Mouse (Mus musculus): ENCODE measurements around the gene Rps16. TPM values are rescaled to one million over a fixed set of nuclear protein-coding genes. Genes with fewer than 3 reads are reported as not detected.

Rps16 gene
- total and polyA plus RNA-seq, 2 experiments from 2014 or later, result 158 to 536 TPM

- ATAC-seq (ENCODE audit: low FRiP score) (no peak), DNase-seq (ENCODE audit: low spot score) (no peak)
- no peak overlapping the region for H3K27ac ChIP-seq (ENCODE audit: low read depth, low read length)
- no peak overlapping the region for H3K4me3 ChIP-seq (ENCODE audit: low read depth, low read length)
- H3K4me2 ChIP-seq (ENCODE audit: low read depth, low read length, poor library complexity, severe bottlenecking), result no peak overlapping the region
- 91% methylated on average over 10 of the region's 10 CpGs for WGBS
- H3K4me1 ChIP-seq (ENCODE audit: insufficient read depth, low read length), result no peaks in the 10 kb centered on the region
- peaks cover 73% of the 10 kb centered on the region for H3K36me3 ChIP-seq (ENCODE audit: insufficient read depth, low read length)
- H3K27me3 ChIP-seq (ENCODE audit: insufficient read depth, low read length), result no peaks in the 10 kb centered on the region
- H3K9ac ChIP-seq (replicated peaks; ENCODE audit: low read length, poor library complexity, severe bottlenecking), result no peak overlapping the region
- no peak for TF ChIP-seq CTCF (IDR thresholded peaks at IDR 0.05)
- no peaks in the 10 kb centered on the region for H3K9me3 ChIP-seq (ENCODE audit: low read length)
Measured at GRCm38 (mm10) chr7:28398696-28399340, 48.4 kb downstream of the Rps16 start.

GRCm38 (mm10) chr7:28401030-28401429 lies 50.6 kb downstream of the Rps16 start:
- ATAC-seq (ENCODE audit: low FRiP score), result no peak
- no peak for DNase-seq (ENCODE audit: low spot score)
- WGBS, result 96% methylated on average over 1 of the region's 1 CpGs
- Histone ChIP-seq H3K27ac (ENCODE audit: low read depth, low read length) (no peak overlapping the region), H3K4me1 (ENCODE audit: insufficient read depth, low read length) (no peaks in the 10 kb centered on the region), H3K4me2 (ENCODE audit: low read depth, low read length, poor library complexity, severe bottlenecking) (no peak overlapping the region), H3K27me3 (ENCODE audit: insufficient read depth, low read length) (no peaks in the 10 kb centered on the region), H3K9me3 (ENCODE audit: low read length) (no peaks in the 10 kb centered on the region), H3K36me3 (ENCODE audit: insufficient read depth, low read length) (peaks cover 82% of the 10 kb centered on the region), H3K9ac (replicated peaks; ENCODE audit: low read length, poor library complexity, severe bottlenecking) (no peak overlapping the region), H3K4me3 (ENCODE audit: low read depth, low read length) (no peak overlapping the region)
- no peak for TF ChIP-seq CTCF (IDR thresholded peaks at IDR 0.05)

GRCm38 (mm10) chr7:28401942-28402341 lies 51.5 kb downstream of the Rps16 start:
- H3K4me3 ChIP-seq (ENCODE audit: low read depth, low read length), result no peak overlapping the region
- whole genome bisulfite sequencing, result 86% methylated on average over 3 of the region's 3 CpGs
- DNase-seq (ENCODE audit: low spot score) (no peak), ATAC-seq (ENCODE audit: low FRiP score) (no peak)
- H3K9ac ChIP-seq (replicated peaks; ENCODE audit: low read length, poor library complexity, severe bottlenecking), result no peak overlapping the region
- peaks cover 82% of the 10 kb centered on the region for H3K36me3 ChIP-seq (ENCODE audit: insufficient read depth, low read length)
- no peaks in the 10 kb centered on the region for H3K27me3 ChIP-seq (ENCODE audit: insufficient read depth, low read length)
- no peaks in the 10 kb centered on the region for H3K4me1 ChIP-seq (ENCODE audit: insufficient read depth, low read length)
- no peak overlapping the region for H3K4me2 ChIP-seq (ENCODE audit: low read depth, low read length, poor library complexity, severe bottlenecking)
- no peak for TF ChIP-seq CTCF (IDR thresholded peaks at IDR 0.05)
- H3K27ac ChIP-seq (ENCODE audit: low read depth, low read length), result no peak overlapping the region
- H3K9me3 ChIP-seq (ENCODE audit: low read length), result no peaks in the 10 kb centered on the region

Other genes with a start within 250 kb of the Rps16 start
- 0.16 TPM in 1 of 2 replicates, not detected in the other for gene 9530053A07Rik, start 221.2 kb upstream of the Rps16 start, total RNA-seq (2014; rRNA removed)
- gene 9530053A07Rik, start 221.2 kb upstream of the Rps16 start, polyA plus RNA-seq (2015; fragmentation: Nextera tagmentation; extraction: Ambion mirVana), result 0.05 and 0.06 TPM in 2 replicates
- gene Fbl, start 180.9 kb upstream of the Rps16 start, total RNA-seq (2014; rRNA removed), result 31.9 and 34.4 TPM in 2 replicates
- 51.9 and 60.9 TPM in 2 replicates for gene Fbl, start 180.9 kb upstream of the Rps16 start, polyA plus RNA-seq (2015; fragmentation: Nextera tagmentation; extraction: Ambion mirVana)
- gene Dyrk1b, start 171.2 kb upstream of the Rps16 start, total RNA-seq (2014; rRNA removed), result 28.8 and 33.3 TPM in 2 replicates
- gene Dyrk1b, start 171.2 kb upstream of the Rps16 start, polyA plus RNA-seq (2015; fragmentation: Nextera tagmentation; extraction: Ambion mirVana), result 8.0 TPM in 2 replicates
- 78.8 and 81.3 TPM in 2 replicates for gene Eid2, start 82.8 kb upstream of the Rps16 start, total RNA-seq (2014; rRNA removed)
- 21.2 and 29.0 TPM in 2 replicates for gene Eid2, start 82.8 kb upstream of the Rps16 start, polyA plus RNA-seq (2015; fragmentation: Nextera tagmentation; extraction: Ambion mirVana)
- 44.0 and 64.2 TPM in 2 replicates for gene Eid2b, start 72.9 kb upstream of the Rps16 start, total RNA-seq (2014; rRNA removed)
- 50.9 and 52.8 TPM in 2 replicates for gene Eid2b, start 72.9 kb upstream of the Rps16 start, polyA plus RNA-seq (2015; fragmentation: Nextera tagmentation; extraction: Ambion mirVana)
- gene Selenov, start 59.5 kb upstream of the Rps16 start, total RNA-seq (2014; rRNA removed), result 0.61 and 1.3 TPM in 2 replicates
- 3.5 and 6.3 TPM in 2 replicates for gene Selenov, start 59.5 kb upstream of the Rps16 start, polyA plus RNA-seq (2015; fragmentation: Nextera tagmentation; extraction: Ambion mirVana)
- 8.6 and 17.3 TPM in 2 replicates for gene Dll3, start 48.4 kb upstream of the Rps16 start, total RNA-seq (2014; rRNA removed)
- gene Dll3, start 48.4 kb upstream of the Rps16 start, polyA plus RNA-seq (2015; fragmentation: Nextera tagmentation; extraction: Ambion mirVana), result 17.6 and 18.1 TPM in 2 replicates
- gene Timm50, start 38.6 kb upstream of the Rps16 start, total RNA-seq (2014; rRNA removed), result 59.2 and 76.3 TPM in 2 replicates
- gene Timm50, start 38.6 kb upstream of the Rps16 start, polyA plus RNA-seq (2015; fragmentation: Nextera tagmentation; extraction: Ambion mirVana), result 112 and 120 TPM in 2 replicates
- 99.5 and 104 TPM in 2 replicates for gene Supt5, start 11.9 kb upstream of the Rps16 start, total RNA-seq (2014; rRNA removed)
- gene Supt5, start 11.9 kb upstream of the Rps16 start, polyA plus RNA-seq (2015; fragmentation: Nextera tagmentation; extraction: Ambion mirVana), result 84.8 and 86.1 TPM in 2 replicates
- 15.3 and 19.4 TPM in 2 replicates for gene Plekhg2, start 21.9 kb downstream of the Rps16 start, total RNA-seq (2014; rRNA removed)
- 7.9 and 8.0 TPM in 2 replicates for gene Plekhg2, start 21.9 kb downstream of the Rps16 start, polyA plus RNA-seq (2015; fragmentation: Nextera tagmentation; extraction: Ambion mirVana)
- 3.0 and 4.1 TPM in 2 replicates for gene Zfp36, start 29.6 kb downstream of the Rps16 start, total RNA-seq (2014; rRNA removed)
- gene Zfp36, start 29.6 kb downstream of the Rps16 start, polyA plus RNA-seq (2015; fragmentation: Nextera tagmentation; extraction: Ambion mirVana), result 2.9 and 3.4 TPM in 2 replicates
- gene Med29, start 42.1 kb downstream of the Rps16 start, total RNA-seq (2014; rRNA removed), result 30.7 and 37.9 TPM in 2 replicates
- 41.6 and 43.2 TPM in 2 replicates for gene Med29, start 42.1 kb downstream of the Rps16 start, polyA plus RNA-seq (2015; fragmentation: Nextera tagmentation; extraction: Ambion mirVana)
- 80.3 and 84.2 TPM in 2 replicates for gene Paf1, start 42.3 kb downstream of the Rps16 start, total RNA-seq (2014; rRNA removed)
- gene Paf1, start 42.3 kb downstream of the Rps16 start, polyA plus RNA-seq (2015; fragmentation: Nextera tagmentation; extraction: Ambion mirVana), result 89.3 and 90.0 TPM in 2 replicates
- 4.3 TPM in 1 of 2 replicates, not detected in the other for gene Gmfg, start 86.8 kb downstream of the Rps16 start, total RNA-seq (2014; rRNA removed)
- 3.4 and 4.0 TPM in 2 replicates for gene Gmfg, start 86.8 kb downstream of the Rps16 start, polyA plus RNA-seq (2015; fragmentation: Nextera tagmentation; extraction: Ambion mirVana)
- gene Lrfn1, start 101.3 kb downstream of the Rps16 start, total RNA-seq (2014; rRNA removed), result 132 and 137 TPM in 2 replicates
- 18.4 and 20.6 TPM in 2 replicates for gene Lrfn1, start 101.3 kb downstream of the Rps16 start, polyA plus RNA-seq (2015; fragmentation: Nextera tagmentation; extraction: Ambion mirVana)
- gene Ifnl2, start 159.8 kb downstream of the Rps16 start, total RNA-seq (2014; rRNA removed), result not detected in 2 replicates
- not detected in 2 replicates for gene Ifnl2, start 159.8 kb downstream of the Rps16 start, polyA plus RNA-seq (2015; fragmentation: Nextera tagmentation; extraction: Ambion mirVana)
- not detected in 2 replicates for gene Ifnl3, start 172.2 kb downstream of the Rps16 start, total RNA-seq (2014; rRNA removed)
- gene Ifnl3, start 172.2 kb downstream of the Rps16 start, polyA plus RNA-seq (2015; fragmentation: Nextera tagmentation; extraction: Ambion mirVana), result not detected in 2 replicates
- gene Sycn, start 190.2 kb downstream of the Rps16 start, total RNA-seq (2014; rRNA removed), result not detected in 2 replicates
- gene Sycn, start 190.2 kb downstream of the Rps16 start, polyA plus RNA-seq (2015; fragmentation: Nextera tagmentation; extraction: Ambion mirVana), result not detected in 2 replicates
- gene Nccrp1, start 196.6 kb downstream of the Rps16 start, total RNA-seq (2014; rRNA removed), result 1.4 TPM in 1 of 2 replicates, not detected in the other
- 0.16 and 0.47 TPM in 2 replicates for gene Nccrp1, start 196.6 kb downstream of the Rps16 start, polyA plus RNA-seq (2015; fragmentation: Nextera tagmentation; extraction: Ambion mirVana)
- gene Samd4b, start 247.5 kb downstream of the Rps16 start, total RNA-seq (2014; rRNA removed), result 48.2 and 56.0 TPM in 2 replicates
- gene Samd4b, start 247.5 kb downstream of the Rps16 start, polyA plus RNA-seq (2015; fragmentation: Nextera tagmentation; extraction: Ambion mirVana), result 17.6 and 19.2 TPM in 2 replicates
- 13.3 and 19.8 TPM in 2 replicates for gene Pak4, start 247.5 kb downstream of the Rps16 start, total RNA-seq (2014; rRNA removed)
- gene Pak4, start 247.5 kb downstream of the Rps16 start, polyA plus RNA-seq (2015; fragmentation: Nextera tagmentation; extraction: Ambion mirVana), result 8.9 and 9.6 TPM in 2 replicates

All from midbrain, postnatal 0 days (tissue).